Mouse (Mus musculus): Measurements from ENCODE around the gene Gm49354.
"Not testable (repeated sequence)": the region's sequence is repeated elsewhere in the genome, so short reads cannot be mapped to it uniquely, and the experiment has no call there.

DNA sequence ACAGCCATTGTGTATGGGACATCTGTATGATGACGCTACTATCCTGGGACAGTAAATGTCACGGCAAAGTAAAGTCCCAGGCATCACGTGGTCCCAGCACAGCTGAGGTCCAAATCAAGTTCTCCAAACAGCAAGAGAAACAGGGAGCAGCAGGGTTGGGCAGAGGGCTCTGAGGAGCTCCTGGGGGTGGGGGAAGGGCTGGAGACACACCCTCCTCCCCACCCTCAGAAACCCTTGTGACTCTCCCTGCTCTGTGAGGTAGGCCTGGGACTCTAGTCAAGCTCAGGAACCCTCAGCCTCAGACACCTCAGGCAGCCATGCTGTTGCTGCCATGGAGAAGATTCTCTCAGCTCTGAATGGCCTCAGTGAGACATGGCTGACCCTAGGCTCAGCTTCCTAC lies 70.1 kb downstream of the Gm49354 start, which contains the start of gene Spata31d1b:
- TF ChIP-seq CTCF, EP300 (IDR thresholded peaks at IDR 0.05; ENCODE audit: low read depth): not testable (repeated sequence)

Measured in liver, postnatal 0 days (tissue).